Mouse (Mus musculus) hindbrain, embryonic 13.5 days (tissue): Measurements from ENCODE around the gene Prokr2. TPM values are rescaled to one million over a fixed set of nuclear protein-coding genes. Genes with fewer than 3 reads are reported as not detected.

Source experiments
- ATAC-seq: fragments of 200-750 bp; cut with Nextera tagmentation; 2 replicates; pipeline ENCODE4 v1.8.0; 2017; ENCODE audit warnings: moderate TSS enrichment; ENCODE audit not compliant: low FRiP score
- H3K27ac ChIP-seq: fragments of 300-500 bp; sonication (generic); 2 replicates; pipeline ENCODE4 v1.5.1; 2015; ENCODE audit warnings: inconsistent platforms, mild to moderate bottlenecking, moderate library complexity
- H3K27me3 ChIP-seq: fragments of 300-500 bp; sonication (generic); 2 replicates; pipeline ENCODE4 v1.6.1; 2015; ENCODE audit warnings: mild to moderate bottlenecking, inconsistent platforms
- H3K36me3 ChIP-seq: fragments of 300-500 bp; sonication (generic); 2 replicates; pipeline ENCODE4 v1.6.1; 2015; ENCODE audit warnings: mild to moderate bottlenecking, inconsistent platforms
- H3K4me1 ChIP-seq: fragments of 300-500 bp; sonication (generic); replicated peaks from 2 replicates; pipeline ENCODE4 v1.6.1; 2015; ENCODE audit warnings: inconsistent platforms
- H3K4me2 ChIP-seq: fragments of 300-500 bp; sonication (generic); 2 replicates; pipeline ENCODE4 v1.6.1; 2015; ENCODE audit warnings: inconsistent platforms, mild to moderate bottlenecking, moderate library complexity
- H3K4me3 ChIP-seq: fragments of 300-500 bp; sonication (generic); 2 replicates; pipeline ENCODE4 v1.5.1; 2015; ENCODE audit warnings: mild to moderate bottlenecking, inconsistent platforms
- H3K9ac ChIP-seq: fragments of 300-500 bp; sonication (generic); 2 replicates; pipeline ENCODE4 v1.6.1; 2015; ENCODE audit warnings: mild to moderate bottlenecking, inconsistent platforms
- H3K9me3 ChIP-seq: fragments of 300-500 bp; sonication (generic); 2 replicates; pipeline ENCODE4 v1.6.1; 2016; ENCODE audit warnings: inconsistent platforms
- WGBS: fragments of 180-500 bp; shearing (Covaris S2); methylation state at CpG from one replicate; pipeline ENCODE4 v1.1.7; 2015; 5-methylcytosine and 5-hydroxymethylcytosine counted together
- polyA plus RNA-seq: library from polyadenylated mRNA; unstranded; fragments of >200 nt; fragmentation: Nextera tagmentation; extraction: Ambion mirVana; gene quantifications from 2 replicates; pipeline ENCODE4 v1.2.1, GENCODE M21; 2015

The Prokr2 gene
- polyA plus RNA-seq, result 1.6 and 2.4 TPM in 2 replicates

GRCm38 (mm10) chr2:132385194-132385838 lies at the start of gene Prokr2:
TSS of gene Prokr2 (minus strand) at chr2:132385447.
- peaks cover 14% of the 10 kb centered on the region for H3K4me1 ChIP-seq
- H3K36me3 ChIP-seq, result no peaks in the 10 kb centered on the region
- no peak within 1 kb of the TSS for H3K27ac ChIP-seq
- peak within 1 kb of the TSS; percentile 54 for H3K4me3 ChIP-seq
- peak; percentile 76 for ATAC-seq
- WGBS, result 2% methylated on average over 28 of the region's 29 CpGs
- H3K27me3 ChIP-seq, result peaks cover 38% of the 10 kb centered on the region
- peak within 1 kb of the TSS; percentile 86 for H3K4me2 ChIP-seq
- H3K9ac ChIP-seq, result peak within 1 kb of the TSS; percentile 66
- H3K9me3 ChIP-seq, result no peaks in the 10 kb centered on the region

- Histone ChIP-seq H3K4me1 (peaks cover 13% of the 10 kb centered on the region), H3K27ac (peak overlapping the region; percentile 62), H3K36me3 (no peaks in the 10 kb centered on the region), H3K4me2 (peak overlapping the region; percentile 32; the same call in 1 of the 2 replicates), H3K9ac (no peak overlapping the region), H3K27me3 (no peaks in the 10 kb centered on the region), H3K9me3 (no peaks in the 10 kb centered on the region), H3K4me3 (no peak overlapping the region)
- WGBS, result 48% methylated on average over 17 of the region's 17 CpGs
- ATAC-seq, result peak; percentile 53; the same call in 1 of the 2 replicates
These were observed 42.1 kb upstream of the Prokr2 start for GRCm38 (mm10) chr2:132427160-132427941.

- Histone ChIP-seq H3K4me2 (no peak overlapping the region), H3K27ac (no peak overlapping the region), H3K9ac (no peak overlapping the region), H3K4me1 (peaks cover 12% of the 10 kb centered on the region), H3K4me3 (no peak overlapping the region), H3K27me3 (no peaks in the 10 kb centered on the region), H3K36me3 (no peaks in the 10 kb centered on the region), H3K9me3 (no peaks in the 10 kb centered on the region)
- ATAC-seq, result no peak
- 62% methylated on average over 6 of the region's 6 CpGs for WGBS
These were observed 40.3 kb upstream of the Prokr2 start for GRCm38 (mm10) chr2:132425576-132425975.

- H3K4me2 ChIP-seq, result no peak overlapping the region
- H3K27ac ChIP-seq, result no peak overlapping the region
- no peaks in the 10 kb centered on the region for H3K9me3 ChIP-seq
- WGBS, result 78% methylated on average over 7 of the region's 7 CpGs
- H3K27me3 ChIP-seq, result no peaks in the 10 kb centered on the region
- no peak overlapping the region for H3K9ac ChIP-seq
- peaks cover 12% of the 10 kb centered on the region for H3K4me1 ChIP-seq
- peak; percentile 43; the same call in 1 of the 2 replicates for ATAC-seq
- no peak overlapping the region for H3K4me3 ChIP-seq
- H3K36me3 ChIP-seq, result no peaks in the 10 kb centered on the region
These were observed 38.3 kb upstream of the Prokr2 start for GRCm38 (mm10) chr2:132423411-132424047.

GRCm38 (mm10) chr2:132422846-132423245 lies 37.6 kb upstream of the Prokr2 start:
- peaks cover 11% of the 10 kb centered on the region for H3K4me1 ChIP-seq
- no peaks in the 10 kb centered on the region for H3K36me3 ChIP-seq
- no peak overlapping the region for H3K4me2 ChIP-seq
- H3K9ac ChIP-seq, result no peak overlapping the region
- no peaks in the 10 kb centered on the region for H3K9me3 ChIP-seq
- 88% methylated on average over 9 of the region's 9 CpGs for WGBS
- H3K27ac ChIP-seq, result no peak overlapping the region
- no peak for ATAC-seq
- no peaks in the 10 kb centered on the region for H3K27me3 ChIP-seq
- no peak overlapping the region for H3K4me3 ChIP-seq

GRCm38 (mm10) chr2:132418414-132418813 lies 33.2 kb upstream of the Prokr2 start:
- no peaks in the 10 kb centered on the region for H3K36me3 ChIP-seq
- H3K4me1 ChIP-seq, result no peaks in the 10 kb centered on the region
- H3K9me3 ChIP-seq, result no peaks in the 10 kb centered on the region
- no peak for ATAC-seq
- H3K27ac ChIP-seq, result no peak overlapping the region
- WGBS, result 72% methylated on average over 2 of the region's 2 CpGs
- H3K4me2 ChIP-seq, result no peak overlapping the region
- H3K9ac ChIP-seq, result no peak overlapping the region
- no peaks in the 10 kb centered on the region for H3K27me3 ChIP-seq
- no peak overlapping the region for H3K4me3 ChIP-seq

GRCm38 (mm10) chr2:132410126-132410525 lies 24.9 kb upstream of the Prokr2 start:
- 85% methylated on average over 4 of the region's 4 CpGs for WGBS
- Histone ChIP-seq H3K9me3 (peaks cover 3% of the 10 kb centered on the region; the same call in 1 of the 2 replicates), H3K36me3 (no peaks in the 10 kb centered on the region), H3K27me3 (peaks cover 10% of the 10 kb centered on the region; the same call in 1 of the 2 replicates), H3K27ac (no peak overlapping the region), H3K4me1 (no peaks in the 10 kb centered on the region), H3K4me2 (no peak overlapping the region), H3K9ac (no peak overlapping the region), H3K4me3 (no peak overlapping the region)
- ATAC-seq, result no peak

- H3K27me3 ChIP-seq, result no peaks in the 10 kb centered on the region
- H3K4me2 ChIP-seq, result no peak overlapping the region
- H3K9me3 ChIP-seq, result peaks cover 16% of the 10 kb centered on the region
- H3K36me3 ChIP-seq, result no peaks in the 10 kb centered on the region
- H3K27ac ChIP-seq, result no peak overlapping the region
- no peak for ATAC-seq
- 87% methylated on average over 8 of the region's 8 CpGs for WGBS
- no peaks in the 10 kb centered on the region for H3K4me1 ChIP-seq
- no peak overlapping the region for H3K9ac ChIP-seq
- no peak overlapping the region for H3K4me3 ChIP-seq
These were observed 12.9 kb upstream of the Prokr2 start for GRCm38 (mm10) chr2:132398136-132398535.

- Histone ChIP-seq H3K9me3 (peaks cover 16% of the 10 kb centered on the region), H3K36me3 (no peaks in the 10 kb centered on the region), H3K27me3 (no peaks in the 10 kb centered on the region), H3K4me3 (no peak overlapping the region), H3K27ac (no peak overlapping the region), H3K4me2 (no peak overlapping the region), H3K4me1 (no peaks in the 10 kb centered on the region), H3K9ac (no peak overlapping the region)
- WGBS, result 73% methylated on average over 1 of the region's 1 CpGs
- no peak for ATAC-seq
These were observed 10.5 kb upstream of the Prokr2 start for GRCm38 (mm10) chr2:132395753-132396152.

GRCm38 (mm10) chr2:132390607-132391160 lies 5.4 kb upstream of the Prokr2 start:
- 89% methylated on average over 8 of the region's 8 CpGs for WGBS
- no peak overlapping the region for H3K4me2 ChIP-seq
- H3K36me3 ChIP-seq, result no peaks in the 10 kb centered on the region
- H3K4me3 ChIP-seq, result no peak overlapping the region
- ATAC-seq, result no peak
- peaks cover 11% of the 10 kb centered on the region for H3K27me3 ChIP-seq
- no peak overlapping the region for H3K9ac ChIP-seq
- H3K9me3 ChIP-seq, result no peaks in the 10 kb centered on the region
- H3K4me1 ChIP-seq, result no peaks in the 10 kb centered on the region
- H3K27ac ChIP-seq, result no peak overlapping the region

GRCm38 (mm10) chr2:132389562-132389961 lies 4.3 kb upstream of the Prokr2 start:
- H3K4me3 ChIP-seq, result no peak overlapping the region
- H3K9me3 ChIP-seq, result no peaks in the 10 kb centered on the region
- H3K36me3 ChIP-seq, result no peaks in the 10 kb centered on the region
- peaks cover 19% of the 10 kb centered on the region for H3K27me3 ChIP-seq
- peaks cover 8% of the 10 kb centered on the region; the same call in 1 of the 2 replicates for H3K4me1 ChIP-seq
- ATAC-seq, result no peak
- no peak overlapping the region for H3K4me2 ChIP-seq
- no peak overlapping the region for H3K9ac ChIP-seq
- WGBS, result 21% methylated on average over 7 of the region's 7 CpGs
- H3K27ac ChIP-seq, result no peak overlapping the region
